Mouse (Mus musculus): ENCODE measurements around the gene Strc.

Strc gene

DNA sequence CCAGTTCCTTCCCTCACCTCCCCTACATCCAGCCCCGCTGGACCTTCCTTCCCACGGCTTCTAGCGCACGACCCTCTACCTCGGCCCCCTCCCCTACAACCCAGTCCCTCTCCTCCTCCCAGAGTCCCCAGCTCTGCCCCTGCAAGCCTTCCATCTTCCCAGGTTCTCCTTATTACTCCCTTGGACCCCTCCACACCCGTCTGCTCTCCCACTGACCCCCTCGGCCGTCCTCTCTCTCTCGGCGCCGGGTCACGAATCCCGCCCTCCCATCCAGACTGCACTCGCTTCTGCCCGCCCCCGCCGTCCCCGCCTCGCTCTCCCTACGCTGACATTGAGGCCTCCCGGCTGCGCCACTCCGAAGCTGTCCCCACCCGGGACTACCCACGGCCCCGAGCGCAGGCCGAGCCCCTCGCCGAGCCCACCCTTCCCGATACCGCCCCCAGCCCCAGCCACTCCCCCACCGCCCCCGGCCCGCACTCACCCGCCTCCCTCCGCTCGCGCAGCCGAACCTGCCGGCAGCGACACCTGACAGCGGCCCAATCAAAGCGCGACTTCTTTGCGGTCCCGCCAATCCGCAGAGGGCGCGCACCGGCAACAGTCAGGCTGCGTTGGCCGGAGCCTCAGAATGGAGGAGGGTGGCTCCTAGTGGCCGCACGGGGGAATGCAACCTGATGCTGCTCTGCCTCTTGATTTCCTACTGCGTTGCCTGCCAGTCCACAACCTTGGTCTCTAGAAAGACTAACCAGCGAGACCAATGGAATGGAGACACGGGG, 32.0 kb downstream of the Strc start, which contains the start of gene Ppip5k1:
Gene Ppip5k1 (minus strand): TSS at position 577 of the 773 bp plus-strand sequence.
- ATAC-seq (ENCODE audit: low TSS enrichment), result peak; percentile 76

DNA sequence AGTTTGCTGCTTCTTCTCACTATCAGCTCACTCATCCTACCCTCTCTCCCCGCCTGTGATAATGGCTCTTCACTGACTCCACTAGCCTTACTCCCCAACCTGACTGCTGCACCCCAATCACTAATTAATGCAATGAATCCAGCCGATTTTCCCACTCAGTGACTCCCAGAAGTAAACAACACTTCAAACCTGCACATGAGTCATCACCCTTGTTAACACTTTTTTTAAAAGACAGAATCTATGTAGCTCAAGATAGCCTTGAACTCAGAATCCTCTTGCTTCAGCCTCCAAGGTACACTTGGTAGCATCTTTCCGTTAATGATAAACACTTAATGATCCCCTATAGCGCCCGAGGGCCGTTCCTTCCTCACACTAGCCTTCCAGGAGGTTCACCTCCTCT, 32.6 kb downstream of the Strc start:
- ATAC-seq (ENCODE audit: low TSS enrichment), result no peak

DNA sequence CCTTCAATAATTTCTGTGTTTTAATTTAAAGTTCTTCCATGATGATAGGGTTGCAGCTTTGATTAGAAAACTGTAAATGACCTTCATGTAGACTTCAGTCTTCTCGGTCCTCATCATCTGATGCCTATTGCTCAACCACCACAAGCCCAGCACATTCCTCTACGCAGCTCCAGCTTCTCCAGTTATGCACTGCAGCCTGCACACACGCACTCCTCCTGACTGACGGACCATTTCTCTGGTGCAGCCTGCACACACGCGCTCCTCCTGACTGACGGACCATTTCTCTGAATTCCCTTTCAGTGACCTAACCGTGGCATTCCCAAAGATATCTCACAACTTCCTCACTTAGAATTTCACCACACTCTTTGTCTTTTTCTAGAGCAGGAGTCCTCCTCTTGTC, 33.8 kb downstream of the Strc start:
- ATAC-seq (ENCODE audit: low TSS enrichment), result no peak

DNA sequence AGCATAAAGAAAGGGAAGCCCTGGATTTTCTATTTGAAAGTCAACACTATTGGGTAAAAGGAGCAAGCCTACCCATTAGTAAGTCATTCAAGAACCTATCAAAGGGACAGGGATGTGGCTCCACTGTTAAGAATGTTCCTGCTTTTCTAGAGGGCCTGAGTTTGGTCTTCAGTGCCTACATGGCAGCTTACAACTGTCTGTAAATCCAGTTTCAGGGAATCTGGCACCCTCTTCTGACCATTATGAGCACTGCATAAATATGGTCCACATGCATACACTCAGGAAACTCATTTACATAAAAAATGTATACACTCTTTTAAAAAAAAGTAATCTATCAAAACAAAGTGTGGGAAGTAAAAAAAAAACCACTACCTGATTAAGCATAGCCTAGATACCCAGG, 47.9 kb downstream of the Strc start:
- ATAC-seq (ENCODE audit: low TSS enrichment), result no peak

DNA sequence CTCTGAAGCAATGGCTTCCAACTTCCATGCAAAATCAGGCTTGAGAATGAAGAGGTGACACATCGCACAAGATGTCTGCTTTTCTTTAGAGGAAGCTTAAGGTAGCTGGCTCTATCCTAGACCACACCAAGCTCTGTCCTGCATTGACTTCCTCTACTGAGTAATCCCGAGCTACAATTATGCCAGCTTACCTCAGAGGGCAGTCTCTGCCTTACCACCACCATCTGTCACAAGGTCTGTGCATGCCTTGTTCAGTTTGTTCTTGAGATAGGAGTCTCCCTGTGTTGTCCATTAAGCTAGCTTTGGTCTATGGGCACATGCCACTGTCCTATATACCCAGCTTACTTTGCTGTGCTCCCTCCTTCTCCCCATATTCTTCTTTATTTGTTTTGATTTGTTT, 57.5 kb downstream of the Strc start:
- no peak for ATAC-seq (ENCODE audit: low TSS enrichment)

DNA sequence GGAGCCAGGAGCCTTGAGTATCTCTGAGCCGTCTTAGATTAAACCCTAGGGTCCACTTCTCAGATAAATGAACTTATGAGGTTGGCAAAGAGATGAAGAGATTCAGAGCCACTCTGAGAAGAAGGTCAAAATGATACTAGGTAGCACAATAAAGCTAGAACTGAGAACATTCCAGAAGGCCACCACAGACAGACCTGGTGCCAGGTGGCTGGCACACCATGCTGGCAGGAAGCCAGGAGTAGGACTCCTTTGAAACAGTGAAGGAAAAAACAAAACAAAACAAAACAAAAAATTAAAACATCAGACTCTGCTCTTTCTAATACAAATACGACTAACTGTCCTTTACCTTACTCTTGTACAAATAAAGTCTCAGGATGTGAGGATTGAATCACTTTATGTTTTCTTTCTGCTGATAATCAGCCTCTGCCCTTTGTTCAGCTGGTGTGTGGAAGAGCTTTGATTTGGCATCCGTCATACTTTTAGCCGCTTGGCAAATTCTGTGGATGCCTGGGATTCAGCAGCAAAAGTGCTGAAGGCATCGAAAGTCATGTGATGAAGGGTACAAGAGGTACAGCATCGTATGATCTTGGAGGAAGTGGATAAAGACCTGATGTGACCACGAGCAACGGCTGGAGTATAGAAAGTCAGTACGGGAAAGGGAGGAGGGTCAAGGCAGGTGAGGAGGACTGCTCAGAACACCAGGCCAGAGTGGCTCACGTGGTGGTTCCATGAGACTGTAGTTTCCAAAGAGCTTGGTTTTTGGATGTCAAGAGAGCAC, 63.1 kb downstream of the Strc start:
- no peak for ATAC-seq (ENCODE audit: low TSS enrichment)

DNA sequence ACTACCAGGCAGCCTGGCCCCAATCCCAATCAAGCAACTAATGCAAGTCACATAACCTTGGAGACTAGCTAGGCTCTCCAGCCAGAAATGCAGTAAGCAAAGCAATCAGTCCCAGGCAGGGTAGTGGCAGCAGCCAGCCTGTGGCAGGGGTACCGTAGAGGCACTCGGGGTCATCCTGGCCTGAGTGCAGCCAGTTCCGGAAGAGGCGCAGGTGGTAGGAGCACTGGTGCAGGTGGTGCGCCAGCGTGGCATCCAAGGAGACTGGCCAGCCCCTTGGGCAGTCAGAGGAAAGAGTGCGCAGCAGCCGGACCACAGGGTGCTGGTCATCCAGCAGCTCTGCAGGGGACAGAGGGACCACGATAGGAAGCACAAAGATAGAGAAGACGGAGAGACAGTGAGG, 63.9 kb downstream of the Strc start:
- no peak for ATAC-seq (ENCODE audit: low TSS enrichment)

DNA sequence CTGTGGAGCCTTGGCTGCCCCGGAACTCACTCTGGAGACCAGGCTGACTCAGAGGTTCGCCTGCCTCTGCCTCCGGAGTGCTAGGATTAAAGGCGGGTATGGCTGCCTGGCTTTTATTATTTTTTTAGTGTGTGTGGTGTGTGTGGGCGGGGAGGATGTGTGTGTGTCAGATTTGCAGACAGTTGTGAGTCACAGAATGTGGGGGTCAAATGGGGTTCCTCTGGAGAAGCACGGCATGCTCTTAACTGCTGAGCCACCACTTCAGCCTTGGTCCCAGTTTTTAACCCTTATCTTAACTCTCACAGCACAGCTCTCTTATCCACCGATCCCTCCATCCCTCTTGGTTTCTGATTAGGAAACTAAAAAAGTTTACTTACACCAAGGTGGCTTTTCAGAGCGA, 70.7 kb downstream of the Strc start:
- no peak for ATAC-seq (ENCODE audit: low TSS enrichment)
